Mouse (Mus musculus): ENCODE data around the gene Olfr549. TPM values are rescaled to one million over a fixed set of nuclear protein-coding genes. Genes with fewer than 3 reads are reported as not detected.

Olfr549 gene
- total RNA-seq, 1 experiment from 2014 or later, result not detected

GRCm38 (mm10) chr7:102575998-102576397, 26.3 kb downstream of the Olfr549 start:
- ATAC-seq (replicated peaks; ENCODE audit: low read depth, poor library complexity, severe bottlenecking), result peak; percentile 64

DNA sequence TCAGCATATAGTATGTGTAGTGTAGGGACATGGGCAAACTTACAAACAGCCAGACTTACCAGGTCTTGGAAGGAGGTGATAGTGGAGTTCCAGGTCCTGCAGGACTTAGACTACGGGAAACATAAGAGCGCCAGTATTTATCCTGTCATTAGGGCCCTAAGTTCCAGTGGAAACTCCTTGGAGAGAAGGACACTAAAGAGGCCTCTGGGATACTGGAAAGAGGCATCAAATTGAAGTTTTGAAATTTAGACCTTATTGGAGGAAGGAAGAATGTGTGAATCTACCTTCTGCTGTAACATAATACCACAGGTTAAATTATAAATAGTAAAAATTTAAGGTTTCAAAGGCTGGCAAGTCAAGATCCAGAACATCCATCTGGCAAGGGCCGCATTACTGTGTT, 42.1 kb downstream of the Olfr549 start, which contains the start of gene Olfr551:
Gene Olfr551, minus strand, starts transcription at position 101 of the 400 bp plus-strand sequence.
- ATAC-seq (replicated peaks; ENCODE audit: low read depth, poor library complexity, severe bottlenecking), result no peak

DNA sequence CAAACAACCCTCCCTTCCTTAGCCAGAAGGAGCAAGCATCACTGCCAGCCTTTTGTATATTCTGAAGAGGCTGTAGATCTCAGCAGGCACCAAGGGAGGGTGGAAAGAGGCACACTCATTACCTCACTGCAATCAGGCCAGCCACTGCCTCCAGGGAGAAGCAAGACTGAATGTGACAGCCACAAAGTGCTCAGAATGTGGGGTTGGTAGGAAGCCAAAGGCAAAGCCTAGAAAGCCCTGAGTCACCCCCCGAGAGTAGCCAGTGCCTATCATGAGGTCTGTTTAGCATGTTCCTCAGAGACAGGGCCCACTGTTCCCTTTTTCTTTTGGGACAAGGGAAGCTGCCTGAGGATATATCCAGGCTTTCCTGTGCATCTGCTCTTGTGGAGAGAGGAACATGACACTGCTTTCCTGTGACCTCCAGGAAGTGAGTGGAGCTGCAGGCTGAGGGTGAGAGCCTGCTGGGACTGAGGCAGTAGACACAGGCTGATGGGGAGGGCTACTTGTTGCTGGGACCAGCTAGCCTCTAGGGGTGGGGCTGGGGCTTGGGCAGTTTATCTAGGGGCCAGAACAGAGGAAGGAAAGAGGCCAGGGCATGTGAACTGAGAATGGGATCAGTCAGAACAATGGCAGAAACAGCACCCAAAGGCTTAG, 47.8 kb downstream of the Olfr549 start, which contains the start of gene Olfr552:
Gene Olfr552, plus strand, starts transcription at position 393 of the 654 bp plus-strand sequence.
- peak; percentile 95 for ATAC-seq (replicated peaks; ENCODE audit: low read depth, poor library complexity, severe bottlenecking)

Other genes starting within 250 kb of the Olfr549 start
- 809 and 867 TPM in 2 replicates for gene Rrm1, start 108.2 kb upstream of the Olfr549 start, total RNA-seq (2017)
- not detected in 2 replicates for gene Olfr543, start 68.2 kb upstream of the Olfr549 start, total RNA-seq (2017)
- gene Olfr544, start 61.6 kb upstream of the Olfr549 start, total RNA-seq (2017), result not detected in 2 replicates
- not detected in 2 replicates for gene Olfr545, start 50.3 kb upstream of the Olfr549 start, total RNA-seq (2017)
- gene Olfr547, start 15.1 kb upstream of the Olfr549 start, total RNA-seq (2017), result not detected in 2 replicates
- not detected in 2 replicates for gene Olfr548-ps1, start 9.0 kb upstream of the Olfr549 start, total RNA-seq (2017)
- 31.7 and 33.6 TPM in 2 replicates for gene Trim21, start 15.6 kb downstream of the Olfr549 start, total RNA-seq (2017)
- gene Olfr550, start 21.6 kb downstream of the Olfr549 start, total RNA-seq (2017), result 0.23 TPM in 1 of 2 replicates, not detected in the other
- not detected in 2 replicates for gene Olfr551, start 42.0 kb downstream of the Olfr549 start, total RNA-seq (2017)
- not detected in 2 replicates for gene Olfr552, start 47.9 kb downstream of the Olfr549 start, total RNA-seq (2017)
- not detected in 2 replicates for gene Olfr553, start 68.3 kb downstream of the Olfr549 start, total RNA-seq (2017)
- gene Olfr554, start 88.6 kb downstream of the Olfr549 start, total RNA-seq (2017), result not detected in 2 replicates
- not detected in 2 replicates for gene Olfr555, start 109.0 kb downstream of the Olfr549 start, total RNA-seq (2017)
- not detected in 2 replicates for gene Olfr556, start 115.0 kb downstream of the Olfr549 start, total RNA-seq (2017)
- 8.2 and 10.7 TPM in 2 replicates for gene Trim68, start 137.5 kb downstream of the Olfr549 start, total RNA-seq (2017)
- not detected in 2 replicates for gene Olfr557, start 146.0 kb downstream of the Olfr549 start, total RNA-seq (2017)
- gene Olfr558, start 152.3 kb downstream of the Olfr549 start, total RNA-seq (2017), result 0.14 TPM in 1 of 2 replicates, not detected in the other
- not detected in 2 replicates for gene Olfr33, start 169.2 kb downstream of the Olfr549 start, total RNA-seq (2017)
- not detected in 2 replicates for gene Olfr559, start 177.6 kb downstream of the Olfr549 start, total RNA-seq (2017)
- gene Olfr560, start 209.5 kb downstream of the Olfr549 start, total RNA-seq (2017), result not detected in 2 replicates
- gene Olfr78, start 209.6 kb downstream of the Olfr549 start, total RNA-seq (2017), result not detected in 2 replicates
- gene Olfr561, start 221.4 kb downstream of the Olfr549 start, total RNA-seq (2017), result not detected in 2 replicates

Data from common myeloid progenitor, adult 5-6 weeks (primary cell).